Mouse (Mus musculus): ENCODE measurements around the gene Ifna13.

DNA sequence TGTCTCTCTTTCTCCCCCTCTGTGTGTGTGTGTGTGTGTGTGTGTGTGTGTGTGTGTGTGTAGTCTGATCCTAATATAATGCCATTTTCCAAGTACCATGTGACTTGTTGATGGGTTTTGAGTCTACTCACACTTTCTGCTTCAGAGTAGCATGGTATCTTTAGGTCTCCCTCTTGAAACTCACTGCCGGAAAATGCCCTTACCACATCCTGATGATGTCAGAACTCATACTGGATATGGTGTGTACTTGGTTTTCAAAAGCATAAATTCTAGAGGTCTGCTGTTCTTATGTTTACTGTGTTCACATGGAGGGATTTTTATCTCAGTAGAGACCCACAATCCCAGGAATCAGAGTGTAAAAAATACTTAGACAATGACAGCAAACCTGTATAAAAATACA lies 48.3 kb upstream of the Ifna13 start:
- TF ChIP-seq ZC3H11A (IDR thresholded peaks at IDR 0.05; ENCODE audit: borderline replicate concordance, low read depth, low read length) = no peak
- TF ChIP-seq ZNF384 (IDR thresholded peaks at IDR 0.05; ENCODE audit: low read depth, low read length) = no peak
- no peak for TF ChIP-seq HCFC1 (IDR thresholded peaks at IDR 0.05; ENCODE audit: borderline replicate concordance, insufficient read depth, low read length)
- no peak for TF ChIP-seq CHD2 (IDR thresholded peaks at IDR 0.05; ENCODE audit: low read depth, low read length)

Data from ES-E14 (cell line).